Mouse (Mus musculus) splenic B cell, adult 2 months (primary cell): Measurements from ENCODE around the gene Ctnnd2.
A peak's percentile ranks its signal among the peaks of the same experiment; 100 is the strongest.

Experiments used
- DNase-seq: peaks from one replicate; pipeline ENCODE4 v3.0.0-alpha.2; 2011; ENCODE audit warnings: low read depth, low spot score
- H3K27me3 ChIP-seq: 2 replicates; pipeline ENCODE4 v1.6.1; 2012; ENCODE audit warnings: mild to moderate bottlenecking, low read length, moderate library complexity, mixed read lengths; ENCODE audit not compliant: control insufficient read depth, poor library complexity, insufficient read depth, severe bottlenecking
- H3K36me3 ChIP-seq: 2 replicates; pipeline ENCODE4 v1.6.1; 2012; ENCODE audit warnings: mild to moderate bottlenecking, low read length, moderate library complexity, mixed read lengths; ENCODE audit not compliant: control insufficient read depth, poor library complexity, insufficient read depth, severe bottlenecking

The Ctnnd2 gene

DNA sequence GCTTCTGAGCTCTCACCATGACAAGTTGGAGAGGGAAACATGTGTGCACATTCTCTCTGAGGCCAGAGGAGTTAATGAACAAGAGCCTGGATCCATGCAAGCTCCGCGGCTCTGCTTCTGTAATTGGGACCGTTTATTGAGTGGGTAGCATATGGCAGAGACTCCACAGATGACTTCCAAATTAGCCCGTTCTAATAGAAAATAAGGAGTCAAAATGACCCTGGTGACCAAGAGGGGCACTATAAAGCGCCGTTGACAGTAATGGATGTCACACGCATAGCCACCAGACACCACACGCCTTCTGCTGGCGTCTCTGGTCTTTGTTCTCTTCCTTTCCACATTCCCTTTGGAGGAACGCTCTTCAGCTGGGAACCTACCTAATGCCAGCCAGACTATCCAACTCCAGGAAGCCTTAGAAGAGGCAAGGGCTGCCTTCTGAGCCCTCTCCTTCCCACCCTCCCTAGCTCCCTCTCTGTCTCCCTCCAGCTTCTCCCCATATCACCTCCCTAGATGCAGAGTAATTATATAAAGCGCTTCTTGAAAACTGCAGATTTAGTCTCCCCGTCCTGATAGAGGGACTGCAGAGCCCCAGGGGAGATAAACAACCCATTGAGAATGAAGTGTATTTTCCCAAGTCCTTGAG, 712.4 kb downstream of the Ctnnd2 start:
- no peak for DNase-seq
- no peaks in the 10 kb centered on the region for H3K27me3 ChIP-seq
- no peaks in the 10 kb centered on the region for H3K36me3 ChIP-seq

DNA sequence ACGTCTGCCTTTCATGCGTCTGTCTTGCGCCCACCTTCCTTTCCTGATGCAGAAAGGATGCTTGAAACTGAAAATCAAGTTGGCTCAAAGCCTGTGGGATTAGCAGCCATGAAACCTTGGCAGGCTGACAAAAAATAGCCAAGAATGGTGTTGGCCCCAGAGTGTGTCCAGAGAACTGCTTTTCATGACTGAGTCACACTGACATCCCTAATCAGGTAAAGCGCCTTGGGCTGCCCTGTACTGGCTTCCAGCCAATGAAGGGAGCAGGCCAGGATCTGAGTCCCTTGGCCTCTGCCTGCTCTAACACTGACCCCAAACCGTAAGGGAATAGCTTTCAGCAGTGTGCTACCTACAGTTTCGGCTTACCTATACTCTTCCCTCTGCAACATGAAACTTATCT, 713.0 kb downstream of the Ctnnd2 start:
- no peak for DNase-seq
- Histone ChIP-seq H3K36me3 (no peaks in the 10 kb centered on the region), H3K27me3 (no peaks in the 10 kb centered on the region)

GRCm38 (mm10) chr15:30887559-30887958, 715.2 kb downstream of the Ctnnd2 start:
- no peak for DNase-seq
- Histone ChIP-seq H3K27me3 (no peaks in the 10 kb centered on the region), H3K36me3 (no peaks in the 10 kb centered on the region)

DNA sequence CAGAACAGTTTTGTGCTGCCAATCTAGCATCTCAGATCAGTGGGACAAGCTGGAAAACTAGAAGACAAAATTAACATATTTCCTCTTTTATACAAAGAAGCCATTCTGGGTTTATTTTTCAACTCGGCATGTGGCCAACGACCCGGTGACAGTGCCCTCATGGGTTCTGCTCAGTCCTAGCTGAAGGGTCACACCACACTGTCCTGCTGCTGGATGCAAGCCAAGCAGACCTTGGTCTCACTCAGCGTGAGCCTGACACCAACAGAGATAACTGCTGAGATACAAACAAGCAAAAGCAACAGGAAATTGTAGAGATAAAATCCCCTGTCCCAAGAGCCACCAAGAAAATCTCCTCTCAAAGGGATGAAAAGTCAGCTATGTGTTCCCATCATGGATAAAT, 719.6 kb downstream of the Ctnnd2 start:
- Histone ChIP-seq H3K27me3 (no peaks in the 10 kb centered on the region), H3K36me3 (no peaks in the 10 kb centered on the region)
- no peak for DNase-seq

DNA sequence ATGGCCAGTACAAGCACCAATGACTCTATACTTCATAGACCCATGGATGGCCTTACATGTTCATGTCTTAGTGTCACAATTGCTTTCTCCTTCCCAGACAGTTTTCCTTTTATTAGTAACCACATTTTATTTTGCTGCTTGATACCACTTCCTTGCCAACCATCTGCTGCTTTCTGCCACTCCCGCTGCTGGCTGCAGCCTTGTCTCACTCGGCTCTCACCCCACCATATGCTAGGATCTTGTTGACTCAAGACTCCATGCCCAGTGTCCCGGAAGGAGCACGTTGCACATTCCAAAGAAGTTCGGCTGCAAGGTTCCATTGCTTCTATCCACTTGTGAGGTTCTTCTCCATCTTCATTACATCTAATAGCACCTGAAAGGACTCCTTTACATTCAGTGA, 722.7 kb downstream of the Ctnnd2 start:
- Histone ChIP-seq H3K36me3 (no peaks in the 10 kb centered on the region), H3K27me3 (no peaks in the 10 kb centered on the region)
- no peak for DNase-seq

DNA sequence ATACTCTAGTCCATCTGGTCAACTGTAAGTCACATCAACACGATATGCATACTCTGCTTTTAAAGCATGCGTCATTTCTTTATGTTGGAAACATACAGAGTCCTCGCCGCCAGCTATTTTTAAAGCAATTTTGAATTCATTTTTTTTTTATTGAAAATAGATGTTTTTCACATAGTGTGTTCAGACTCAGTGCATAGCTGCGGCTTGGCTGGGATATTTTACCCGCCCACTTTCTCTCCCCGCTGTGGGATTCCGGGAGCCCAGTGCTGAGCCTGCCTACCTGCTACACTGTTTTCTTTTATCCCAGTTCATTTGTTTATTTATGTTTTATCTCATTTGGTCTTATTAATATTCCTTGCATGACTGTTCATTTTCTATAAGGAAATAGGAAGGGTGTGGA, 724.9 kb downstream of the Ctnnd2 start:
- no peaks in the 10 kb centered on the region for H3K36me3 ChIP-seq
- DNase-seq, result no peak

DNA sequence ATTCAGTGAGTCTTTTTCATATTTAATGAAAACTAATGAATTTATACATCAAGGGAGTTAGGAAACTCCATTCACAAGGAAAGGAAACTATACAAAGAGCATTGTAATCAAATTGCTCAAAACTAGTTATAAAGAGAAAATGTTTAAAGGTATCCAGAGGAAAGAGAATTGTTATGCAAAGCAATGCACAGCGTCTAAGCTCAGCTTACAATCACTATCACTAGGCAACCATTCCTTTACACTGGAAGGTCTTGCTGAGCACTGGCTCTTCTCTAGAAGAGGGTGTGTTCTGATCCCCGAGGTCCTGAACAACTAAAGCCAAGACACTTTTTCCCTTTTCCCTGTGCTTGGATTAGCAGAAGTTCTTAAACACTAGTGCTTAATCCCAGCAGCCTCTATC, 735.6 kb downstream of the Ctnnd2 start:
- DNase-seq, result no peak
- Histone ChIP-seq H3K36me3 (no peaks in the 10 kb centered on the region), H3K27me3 (no peaks in the 10 kb centered on the region)

More for the DNA sequence above, 724.9 kb downstream of the Ctnnd2 start:
- H3K27me3 ChIP-seq, result no peaks in the 10 kb centered on the region

DNA sequence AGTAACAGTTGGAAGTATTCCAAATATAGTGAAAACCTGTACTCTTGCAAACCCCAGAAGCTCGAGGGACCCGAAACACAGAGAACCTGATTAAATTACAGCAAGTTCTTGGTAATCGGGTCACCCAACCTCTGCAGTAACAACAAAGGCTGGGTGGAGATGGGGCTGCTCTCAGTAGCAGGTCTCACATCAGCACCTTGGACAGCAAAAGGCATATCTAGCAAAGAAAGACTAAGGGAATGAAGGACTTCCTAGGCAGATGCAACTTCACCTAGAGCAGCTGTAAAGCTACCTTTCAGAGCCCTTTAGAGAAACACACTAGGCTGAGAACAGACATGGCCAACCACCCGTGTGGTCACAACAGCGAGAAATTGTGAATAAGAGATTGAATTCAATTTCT, 741.0 kb downstream of the Ctnnd2 start:
- H3K36me3 ChIP-seq, result no peaks in the 10 kb centered on the region
- DNase-seq, result no peak
- no peaks in the 10 kb centered on the region for H3K27me3 ChIP-seq

DNA sequence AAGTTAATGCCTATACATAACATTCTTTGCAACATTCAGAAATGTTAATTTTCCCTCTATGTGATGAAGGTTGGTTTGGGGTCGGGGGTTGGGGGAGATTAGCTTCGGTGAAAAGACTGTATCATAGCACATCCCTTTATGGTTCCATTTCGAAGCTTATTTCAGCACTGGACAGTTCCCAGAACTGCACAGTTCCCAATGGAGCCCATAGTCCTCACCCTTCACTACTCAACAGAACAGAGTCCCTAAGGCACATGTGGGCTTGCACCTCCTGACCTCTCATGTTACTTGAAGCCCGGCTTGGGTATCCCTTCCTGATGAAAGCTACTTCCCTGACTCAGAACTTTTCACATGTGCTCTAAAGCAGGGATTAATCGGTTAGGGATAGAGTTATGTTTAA, 753.4 kb downstream of the Ctnnd2 start:
- Histone ChIP-seq H3K36me3 (no peaks in the 10 kb centered on the region), H3K27me3 (no peaks in the 10 kb centered on the region)
- no peak for DNase-seq

- peak; percentile 1 for DNase-seq
- H3K27me3 ChIP-seq, result no peaks in the 10 kb centered on the region
- H3K36me3 ChIP-seq, result no peaks in the 10 kb centered on the region
Measured at GRCm38 (mm10) chr15:30927632-30928031, 755.2 kb downstream of the Ctnnd2 start.

DNA sequence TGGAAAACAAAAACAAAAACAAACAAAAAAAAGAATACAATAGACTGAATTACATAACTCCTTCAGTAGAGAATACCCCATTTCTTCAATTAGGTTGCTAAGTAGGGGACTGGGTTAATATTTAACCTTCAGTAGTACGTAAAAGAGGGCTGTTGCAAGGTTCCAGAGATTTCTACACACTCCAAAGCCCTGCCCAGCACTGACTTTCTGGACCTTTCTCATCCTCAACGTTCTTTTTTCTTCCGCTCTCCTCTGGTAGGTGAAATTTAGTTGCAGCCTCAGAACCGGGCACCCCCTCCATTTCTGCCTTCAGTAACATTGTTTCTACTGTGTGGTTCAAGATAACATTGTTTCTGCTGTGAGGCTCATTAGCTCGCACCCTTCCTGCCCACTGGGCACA, 759.5 kb downstream of the Ctnnd2 start:
- Histone ChIP-seq H3K36me3 (no peaks in the 10 kb centered on the region), H3K27me3 (no peaks in the 10 kb centered on the region)
- DNase-seq, result no peak

GRCm38 (mm10) chr15:30945863-30946262, 773.5 kb downstream of the Ctnnd2 start:
- Histone ChIP-seq H3K36me3 (no peaks in the 10 kb centered on the region), H3K27me3 (no peaks in the 10 kb centered on the region)
- DNase-seq, result no peak

DNA sequence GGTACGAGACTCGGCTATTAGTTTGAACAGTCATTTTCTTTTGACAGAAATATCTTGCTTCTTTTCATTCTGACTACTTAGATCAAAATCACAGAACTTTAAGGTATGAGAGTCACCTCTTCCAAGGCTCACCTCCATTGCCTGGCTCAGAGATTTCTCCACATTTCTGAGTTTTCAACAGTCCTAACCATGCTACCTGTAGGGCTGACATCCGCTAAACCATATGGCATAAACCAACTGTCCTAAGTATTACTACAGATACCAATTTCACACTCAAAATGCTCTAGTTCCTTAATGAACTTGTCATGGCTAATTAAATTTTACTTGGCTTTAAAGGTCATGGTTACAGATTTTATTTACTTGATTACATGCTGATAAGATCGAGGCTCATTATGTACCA, 786.1 kb downstream of the Ctnnd2 start:
- no peak for DNase-seq
- Histone ChIP-seq H3K36me3 (no peaks in the 10 kb centered on the region), H3K27me3 (no peaks in the 10 kb centered on the region)

- no peak for DNase-seq
- no peaks in the 10 kb centered on the region for H3K27me3 ChIP-seq
- no peaks in the 10 kb centered on the region for H3K36me3 ChIP-seq
Measured at GRCm38 (mm10) chr15:30962421-30963160, 790.2 kb downstream of the Ctnnd2 start.

DNA sequence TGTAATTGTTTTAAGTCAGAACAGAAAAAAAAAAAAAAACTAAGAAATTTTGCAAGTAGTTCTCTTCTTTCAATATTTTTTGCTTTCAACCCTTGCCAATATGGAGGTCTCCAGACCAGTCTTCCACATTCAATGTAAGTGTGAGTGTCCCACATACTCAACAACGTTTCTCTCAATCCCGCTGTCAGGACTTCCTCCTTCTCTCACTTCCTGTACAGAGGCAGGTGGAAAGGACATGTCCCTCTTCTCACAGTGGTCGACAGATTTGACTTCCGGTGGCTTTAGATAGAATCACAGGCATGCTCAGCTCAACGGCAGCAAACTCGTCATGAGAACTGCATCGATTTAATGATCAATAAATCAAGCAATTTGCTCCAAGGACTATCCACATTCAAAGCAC, 791.7 kb downstream of the Ctnnd2 start:
- Histone ChIP-seq H3K36me3 (no peaks in the 10 kb centered on the region), H3K27me3 (no peaks in the 10 kb centered on the region)
- DNase-seq, result no peak
